Mouse (Mus musculus): ENCODE measurements at regions not wholly inside any gene's neighbourhood (a gene's known extent, or its start where the extent isn't known, plus 50 kb on each side); places are given as distances from the start of the nearest gene placed in this dataset.

GRCm38 (mm10) chr3:21293308-21293707 is 783.1 kb upstream of the Tbl1xr1 start:
- no peak for TF ChIP-seq CTCF (IDR thresholded peaks at IDR 0.05; ENCODE audit: low read depth)
- TF ChIP-seq EP300 (optimal IDR thresholded peaks at IDR 0.05), result no peak
